Mouse (Mus musculus) megakaryocyte, embryonic 14.5 days (primary cell): ENCODE data around the gene Adk.

Experiments used
- FLI1 ChIP-seq: IDR thresholded peaks from 2 replicates; pipeline ENCODE4 v1.6.1; 2012; ENCODE audit warnings: low read length, inconsistent platforms, mixed read lengths
- GATA1 ChIP-seq: IDR thresholded peaks from 3 replicates; pipeline ENCODE4 v1.6.1; 2012; ENCODE audit warnings: mixed read lengths, low read length, inconsistent platforms, borderline replicate concordance

DNA sequence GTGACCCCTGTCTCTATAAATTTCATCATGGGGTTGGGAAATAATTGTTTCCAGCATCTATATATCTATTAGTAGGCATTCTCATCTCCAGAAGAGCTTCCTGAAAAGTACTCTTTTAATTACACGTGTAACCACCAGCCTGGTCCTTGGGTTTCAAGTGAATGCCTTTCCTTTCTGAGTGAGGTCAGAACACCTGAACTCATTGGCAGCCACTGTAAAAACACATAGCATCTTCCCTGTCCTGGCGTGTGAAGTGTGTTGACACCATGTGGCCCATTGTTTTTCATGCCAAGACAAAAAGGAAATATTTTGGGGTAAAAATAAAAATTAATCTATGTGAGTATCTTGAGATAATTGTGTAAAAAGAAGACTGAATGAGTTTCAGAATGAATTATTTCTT lies 316.2 kb downstream of the Adk start:
- TF ChIP-seq GATA1 (no peak), FLI1 (no peak)
